Mouse (Mus musculus) kidney, postnatal 36 days (tissue): ENCODE results near the gene Coq10a.
"Not testable (repeated sequence)": the region's sequence is repeated elsewhere in the genome, so short reads cannot be mapped to it uniquely, and the experiment has no call there.

Experiments used
- DNase-seq, 2 experiments: peaks; one replicate each; pipeline ENCODE4 v3.0.0; 2021 to 2022; ENCODE audit warnings: mixed read lengths in 2 of 2

The Coq10a gene

GRCm38 (mm10) chr10:128340257-128340656, 28.5 kb downstream of the Coq10a start:
- DNase-seq, result no peak

DNA sequence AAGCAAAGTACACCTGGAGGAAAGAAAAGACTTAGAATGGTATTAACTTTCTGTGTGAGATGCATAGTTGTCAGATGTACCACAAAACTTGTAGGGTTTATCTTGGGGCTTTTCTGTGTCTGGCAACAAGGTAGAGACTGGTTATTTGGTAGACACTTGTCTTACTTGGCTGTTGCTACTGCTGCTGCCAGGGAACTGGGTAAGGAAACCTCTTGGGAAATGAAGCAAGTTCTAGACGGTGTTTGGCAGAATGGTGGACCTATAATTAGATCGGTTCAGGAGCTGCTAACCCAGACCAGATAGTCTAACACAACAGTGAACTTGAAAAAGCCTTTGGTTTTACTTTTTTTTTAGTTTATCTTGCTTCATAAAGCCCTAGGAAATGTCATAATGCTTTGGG, 29.8 kb downstream of the Coq10a start:
- DNase-seq, result no peak

DNA sequence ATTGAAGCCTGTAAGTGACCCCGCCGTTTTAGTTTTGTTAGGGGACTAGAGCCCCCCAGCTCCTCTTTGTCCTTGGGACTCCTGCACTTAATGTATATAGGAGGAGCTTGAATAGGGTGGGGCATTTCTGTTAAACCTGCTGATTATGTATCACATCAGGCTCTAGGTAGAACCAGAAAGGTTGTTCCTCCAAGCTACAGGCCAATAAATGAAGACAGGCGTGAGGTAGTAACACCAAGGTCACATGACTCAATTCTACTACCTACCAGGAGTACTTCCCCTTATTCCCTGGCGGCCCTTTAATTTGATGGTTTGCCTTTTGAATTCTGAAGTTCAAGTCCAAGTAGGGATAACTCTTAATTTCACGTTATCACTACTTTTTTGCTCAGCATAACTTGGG, 30.4 kb downstream of the Coq10a start:
- DNase-seq, result peak in 1 of 2 experiments; percentile 24

DNA sequence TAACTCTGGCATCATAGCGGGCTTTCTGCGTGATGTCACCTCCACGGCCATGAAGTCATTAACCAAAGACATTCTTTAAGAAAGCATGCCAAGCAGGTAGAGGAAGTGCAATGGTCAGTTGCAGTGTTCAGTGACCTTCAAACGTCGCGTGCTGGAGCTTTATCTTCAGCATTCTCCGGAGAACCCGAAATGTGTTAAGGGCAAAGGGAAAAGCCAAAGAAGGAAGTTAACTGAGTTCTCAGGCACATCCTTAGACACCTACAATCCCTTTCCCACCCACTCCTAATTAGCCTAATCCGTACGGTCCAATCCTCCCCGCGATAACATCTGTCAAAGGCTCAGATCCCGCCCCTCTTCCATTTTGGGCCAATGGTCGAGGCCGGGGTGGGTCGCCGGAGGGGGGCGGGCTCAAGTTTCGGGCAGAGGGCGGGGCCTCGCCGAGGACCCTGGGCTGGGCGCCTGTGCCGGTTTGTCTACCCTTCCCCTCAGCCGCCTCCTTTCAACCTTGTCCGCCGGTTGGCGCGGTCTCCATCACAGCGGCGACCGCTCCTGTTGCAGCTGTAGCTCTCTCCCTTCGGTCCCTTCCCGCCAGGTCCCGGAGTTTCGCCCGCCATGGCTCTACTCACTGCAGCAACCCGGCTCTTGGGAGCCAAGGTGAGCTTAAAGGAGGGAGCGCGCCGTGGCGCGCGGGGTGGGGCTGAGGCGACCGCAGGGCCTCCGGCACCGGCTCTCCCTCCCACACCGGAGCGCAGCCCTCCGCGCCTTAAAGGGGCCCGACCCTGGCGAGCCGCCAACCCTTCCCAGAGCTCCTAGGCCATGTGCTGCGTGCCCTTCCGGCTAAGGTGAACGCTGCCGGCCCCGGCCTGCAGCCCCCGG, 31.3 kb downstream of the Coq10a start, which contains the start of gene Cs:
Gene Cs, plus strand, starts transcription at position 429 of the 876 bp plus-strand sequence.
- peak; percentile 98 to 99 for DNase-seq

GRCm38 (mm10) chr10:128336597-128336996, 32.2 kb downstream of the Coq10a start:
- no peak for DNase-seq

GRCm38 (mm10) chr10:128336195-128336594, 32.6 kb downstream of the Coq10a start:
- peak in 1 of 2 experiments; percentile 34 for DNase-seq

DNA sequence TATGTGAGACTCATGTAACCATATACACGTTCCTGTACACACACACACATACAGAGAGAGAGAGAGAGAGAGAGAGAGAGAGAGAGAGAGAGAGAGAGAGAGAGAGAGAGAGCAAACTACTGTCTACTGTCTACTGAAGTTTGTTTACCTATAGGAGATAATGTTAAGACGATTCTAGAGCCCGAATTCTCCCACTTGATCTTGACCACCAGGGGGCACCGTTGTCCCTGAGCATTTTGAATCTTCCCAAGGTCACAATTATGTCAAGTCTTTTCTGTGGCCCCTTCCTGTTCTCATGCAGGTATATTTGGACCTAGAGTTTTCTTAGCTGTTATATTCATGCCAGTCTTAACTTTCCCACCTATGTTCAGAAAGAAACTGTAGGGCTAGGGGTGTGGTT, 33.2 kb downstream of the Coq10a start:
- DNase-seq, result peak; percentile 83 to 92

- DNase-seq, result not testable (repeated sequence)
Observed at GRCm38 (mm10) chr10:128332358-128333249, 36.2 kb downstream of the Coq10a start.

GRCm38 (mm10) chr10:128327610-128328009, 41.2 kb downstream of the Coq10a start:
- no peak for DNase-seq

DNA sequence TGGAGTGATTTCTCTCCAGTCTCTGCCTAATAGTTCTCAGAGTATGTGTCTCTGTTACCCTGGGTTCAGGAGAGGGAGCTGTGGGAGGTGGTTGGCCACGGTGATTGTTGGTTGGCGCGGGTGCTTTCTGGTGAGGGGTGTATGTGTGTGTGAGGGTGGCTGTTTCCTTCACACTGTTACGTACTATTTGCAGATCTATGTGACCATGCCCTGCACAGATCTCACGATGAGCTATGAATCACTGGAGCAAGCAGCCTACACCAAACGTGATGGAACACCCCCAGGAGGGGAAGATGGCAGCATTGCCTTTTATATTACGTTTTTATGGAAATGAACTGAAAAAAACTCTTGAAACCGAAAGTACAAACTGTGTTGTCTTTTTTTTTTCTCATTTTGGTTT, 42.0 kb downstream of the Coq10a start:
- DNase-seq, result no peak

DNA sequence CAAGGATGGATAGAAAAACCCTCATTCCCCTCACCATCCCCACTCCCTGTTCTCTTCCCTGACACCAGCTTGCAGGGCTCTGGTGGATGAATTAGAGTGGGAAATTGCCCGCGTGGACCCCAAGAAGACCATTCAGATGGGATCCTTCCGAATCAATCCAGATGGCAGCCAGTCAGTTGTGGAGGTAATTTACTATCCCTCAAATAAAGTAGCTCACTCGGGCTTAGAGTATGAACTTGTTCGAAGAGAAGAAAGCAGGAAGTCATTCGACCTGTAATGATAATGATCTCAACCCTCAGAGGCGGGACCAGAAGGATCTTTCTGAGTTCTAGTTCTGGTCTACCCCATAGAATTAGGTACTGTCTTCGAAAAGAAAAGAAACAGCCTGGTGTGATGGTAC, 45.3 kb downstream of the Coq10a start:
- no peak for DNase-seq

GRCm38 (mm10) chr10:128322141-128323108, 46.4 kb downstream of the Coq10a start, which contains the start of gene Cnpy2:
Cnpy2 (plus strand) TSS chr10:128322459.
- DNase-seq, result peak; percentile 87 to 89

DNA sequence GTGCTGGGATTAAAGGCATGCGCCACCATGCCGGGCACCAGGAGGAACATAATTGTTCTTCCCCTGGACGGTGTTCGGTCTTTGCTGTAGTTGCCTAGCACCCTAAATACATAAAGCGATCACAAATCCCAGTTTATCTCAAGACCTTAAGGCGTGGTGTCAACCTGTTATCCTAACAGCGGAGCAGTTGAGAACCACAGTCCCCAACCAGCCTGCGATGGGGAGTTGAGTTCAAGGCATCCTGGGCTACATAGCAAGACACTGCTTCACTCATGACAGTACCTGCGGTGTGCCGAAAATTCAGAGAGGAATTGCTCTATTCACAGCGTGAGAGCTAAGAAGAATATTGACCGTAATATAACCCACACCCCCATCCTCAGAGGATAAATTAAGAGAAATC, 47.2 kb downstream of the Coq10a start:
- DNase-seq, result no peak

DNA sequence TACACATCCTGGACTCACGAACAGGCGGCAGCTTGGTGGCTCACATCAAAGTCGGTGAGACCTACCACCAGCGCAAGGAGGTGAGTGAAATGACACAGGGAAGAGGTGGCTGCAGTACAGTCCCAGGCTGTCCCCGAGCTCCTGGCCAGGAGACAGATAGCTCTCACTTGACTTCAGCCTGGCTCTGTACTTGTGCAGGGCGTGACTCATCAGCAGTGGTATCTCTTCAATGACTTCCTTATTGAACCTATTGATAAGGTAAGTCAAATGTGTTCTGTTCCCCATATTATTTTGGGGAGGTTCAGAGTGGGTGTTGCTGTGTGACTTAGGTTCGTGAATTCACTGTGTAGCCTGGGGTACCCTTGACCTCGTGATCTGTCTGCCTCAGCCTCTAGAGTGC, 53.2 kb downstream of the Coq10a start:
- DNase-seq, result no peak
